Mouse (Mus musculus) layer of hippocampus, adult 9-10 months (tissue): Measurements from ENCODE around the gene 4930524J08Rik.

Experiments used
- DNase-seq: peaks from one replicate; pipeline ENCODE4 v3.0.0; 2022; ENCODE audit warnings: low spot score

4930524J08Rik gene

GRCm38 (mm10) chr5:99978699-99979442 lies at the start of gene 4930524J08Rik, which contains the start of gene Hnrnpd:
Gene 4930524J08Rik, plus strand, starts transcription at chr5:99979061.
Gene Hnrnpd, minus strand, starts transcription at chr5:99978938.
- peak; percentile 77 for DNase-seq

GRCm38 (mm10) chr5:99931910-99932309 lies 47.0 kb upstream of the 4930524J08Rik start:
- no peak for DNase-seq

- no peak for DNase-seq
Measured at GRCm38 (mm10) chr5:99939440-99939839, 39.4 kb upstream of the 4930524J08Rik start.

- DNase-seq, result no peak
Measured at GRCm38 (mm10) chr5:99941273-99941672, 37.6 kb upstream of the 4930524J08Rik start.

- no peak for DNase-seq
Measured at GRCm38 (mm10) chr5:99941776-99942502, 36.9 kb upstream of the 4930524J08Rik start.

GRCm38 (mm10) chr5:99952513-99952912 lies 26.3 kb upstream of the 4930524J08Rik start:
- no peak for DNase-seq

GRCm38 (mm10) chr5:99953883-99954282 lies 25.0 kb upstream of the 4930524J08Rik start:
- no peak for DNase-seq

GRCm38 (mm10) chr5:99958666-99959065 lies 20.2 kb upstream of the 4930524J08Rik start:
- DNase-seq, result no peak

- no peak for DNase-seq
Measured at GRCm38 (mm10) chr5:99959236-99959936, 19.5 kb upstream of the 4930524J08Rik start.

- DNase-seq, result no peak
Measured at GRCm38 (mm10) chr5:99959960-99960359, 18.9 kb upstream of the 4930524J08Rik start.

- DNase-seq, result no peak
Measured at GRCm38 (mm10) chr5:99973941-99974340, 4.9 kb upstream of the 4930524J08Rik start.

- no peak for DNase-seq
Measured at GRCm38 (mm10) chr5:99975061-99975460, 3.8 kb upstream of the 4930524J08Rik start.

GRCm38 (mm10) chr5:99975776-99976175 lies 3.1 kb upstream of the 4930524J08Rik start:
- no peak for DNase-seq

GRCm38 (mm10) chr5:99976334-99976955 lies 2.4 kb upstream of the 4930524J08Rik start:
- no peak for DNase-seq

- no peak for DNase-seq
Measured at GRCm38 (mm10) chr5:99977516-99978301, 1.2 kb upstream of the 4930524J08Rik start.

- DNase-seq, result no peak
Measured at GRCm38 (mm10) chr5:99983452-99984061, 4.7 kb downstream of the 4930524J08Rik start.

- DNase-seq, result no peak
Measured at GRCm38 (mm10) chr5:99994166-99994565, 15.3 kb downstream of the 4930524J08Rik start.

GRCm38 (mm10) chr5:99994680-99995079 lies 15.8 kb downstream of the 4930524J08Rik start:
- DNase-seq, result no peak

GRCm38 (mm10) chr5:100000048-100000447 lies 21.2 kb downstream of the 4930524J08Rik start:
- DNase-seq, result no peak

- DNase-seq, result no peak
Measured at GRCm38 (mm10) chr5:100000500-100000899, 21.6 kb downstream of the 4930524J08Rik start.

- DNase-seq, result no peak
Measured at GRCm38 (mm10) chr5:100003895-100004294, 25.0 kb downstream of the 4930524J08Rik start.
